Mouse (Mus musculus) stomach, postnatal 0 days (tissue): ENCODE results near the gene Cmtm3.

Source experiments
- CTCF ChIP-seq: IDR thresholded peaks from 2 replicates; pipeline ENCODE4 v1.5.1; 2016; ENCODE audit warnings: antibody characterized with exemption, low read depth, mild to moderate bottlenecking, moderate library complexity
- EP300 ChIP-seq: optimal IDR thresholded peaks from 2 replicates; pipeline ENCODE3; 2016; ENCODE audit warnings: antibody characterized with exemption

DNA sequence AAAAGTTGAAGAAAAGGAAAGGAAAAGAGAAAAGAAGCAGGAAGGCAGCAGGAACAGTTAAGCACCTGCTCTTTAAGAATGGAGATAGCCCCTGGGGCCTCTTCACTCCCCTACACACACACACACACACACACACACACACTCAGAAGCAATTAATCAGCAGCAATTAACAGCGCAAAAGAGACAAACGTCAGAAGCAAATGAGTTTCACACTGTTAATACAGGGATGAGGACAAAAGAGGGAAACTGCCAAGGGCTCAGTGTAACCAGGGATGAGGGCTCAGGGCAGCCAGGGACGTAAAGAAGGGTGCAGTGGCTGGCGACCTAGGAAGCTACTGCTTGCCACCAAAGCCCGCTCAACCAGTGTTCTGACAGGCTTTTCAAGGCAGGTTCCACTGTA is 28.2 kb downstream of the Cmtm3 start:
- TF ChIP-seq CTCF (no peak), EP300 (no peak)
